Mouse (Mus musculus) MEL (cell line): Measurements from ENCODE around the gene C3. TPM values are rescaled to one million over a fixed set of nuclear protein-coding genes. Genes with fewer than 3 reads are reported as not detected.
A peak's percentile ranks its signal among the peaks of the same experiment; 100 is the strongest.

Experiments
- DNase-seq: peaks from one replicate; pipeline ENCODE4 v3.0.0; 2011; ENCODE audit warnings: low read depth, low spot score
- H3K27ac ChIP-seq: 2 replicates; pipeline ENCODE4 v1.5.1; 2012; ENCODE audit warnings: low read depth, mild to moderate bottlenecking, control low read depth, low read length, moderate library complexity; ENCODE audit not compliant: control insufficient read depth
- H3K27me3 ChIP-seq, 2 experiments: fragments of 150-350 bp in 1 of 2; sonication (generic) in 1 of 2; 2 replicates each; pipeline ENCODE4 v1.6.1; 2012; ENCODE audit warnings: low read length in 2 of 2, mild to moderate bottlenecking in 2 of 2, improper control_type of control experiment in 1 of 2, moderate library complexity in 1 of 2; ENCODE audit not compliant: insufficient read depth in 2 of 2, control insufficient read depth in 1 of 2
- H3K36me3 ChIP-seq, 2 experiments: 2 replicates each; pipeline ENCODE4 v1.6.1; 2012 to 2014; ENCODE audit warnings: low read length in 2 of 2, improper control_type of control experiment in 1 of 2, inconsistent platforms in 1 of 2, mild to moderate bottlenecking in 1 of 2; ENCODE audit not compliant: insufficient read depth in 2 of 2, control insufficient read depth in 1 of 2
- H3K4me1 ChIP-seq, 2 experiments: fragments of 150-350 bp in 1 of 2; sonication (generic) in 1 of 2; 2 replicates each; pipeline ENCODE4 v1.6.1; 2012; ENCODE audit warnings: low read length in 2 of 2, improper control_type of control experiment in 1 of 2, mild to moderate bottlenecking in 1 of 2; ENCODE audit not compliant: insufficient read depth in 2 of 2, control insufficient read depth in 1 of 2
- H3K4me3 ChIP-seq, 2 experiments: fragments of 150-350 bp in 1 of 2; sonication (generic) in 1 of 2; 2 replicates each; pipeline ENCODE4 v1.5.1; 2012; ENCODE audit warnings: low read depth in 2 of 2, low read length in 2 of 2, mild to moderate bottlenecking in 2 of 2, moderate library complexity in 2 of 2, control low read depth in 1 of 2, improper control_type of control experiment in 1 of 2; ENCODE audit not compliant: control insufficient read depth in 1 of 2, insufficient read depth in 1 of 2
- H3K79me2 ChIP-seq: 2 replicates; pipeline ENCODE4 v1.6.1; 2012; ENCODE audit warnings: mild to moderate bottlenecking, low read length, moderate library complexity; ENCODE audit not compliant: control insufficient read depth, poor library complexity, insufficient read depth
- H3K9ac ChIP-seq: 2 replicates; pipeline ENCODE4 v1.6.1; 2012; ENCODE audit warnings: low read depth, mild to moderate bottlenecking, control low read depth, low read length, moderate library complexity; ENCODE audit not compliant: control insufficient read depth, poor library complexity, severe bottlenecking
- H3K9me3 ChIP-seq: fragments of 150-350 bp; sonication (generic); replicated peaks from 2 replicates; pipeline ENCODE4 v1.6.1; 2012; ENCODE audit warnings: mild to moderate bottlenecking, low read length, improper control_type of control experiment, moderate library complexity; ENCODE audit not compliant: insufficient read depth
- BHLHE40 ChIP-seq: IDR thresholded peaks from 2 replicates; pipeline ENCODE4 v1.6.1; 2012; ENCODE audit warnings: low read depth, mild to moderate bottlenecking, inconsistent platforms, low read length, improper control_type of control experiment, borderline replicate concordance
- CTCF ChIP-seq, 3 experiments: IDR thresholded peaks in 2 of 3; conservative IDR thresholded peaks in 1 of 3; 2 replicates each; pipeline ENCODE4 v1.5.1; 2011 to 2012; ENCODE audit warnings: low read length in 3 of 3, low read depth in 2 of 3, mild to moderate bottlenecking in 2 of 3, improper control_type of control experiment in 1 of 3, inconsistent platforms in 1 of 3, mixed read lengths in 1 of 3, moderate library complexity in 1 of 3; ENCODE audit not compliant: control insufficient read depth in 1 of 3, insufficient read depth in 1 of 3, poor library complexity in 1 of 3, severe bottlenecking in 1 of 3
- ETS1 ChIP-seq: IDR thresholded peaks from 2 replicates; pipeline ENCODE4 v1.6.1; 2012; ENCODE audit warnings: low read depth, mild to moderate bottlenecking, inconsistent platforms, low read length, improper control_type of control experiment, moderate library complexity
- GATA1 ChIP-seq: IDR thresholded peaks from 2 replicates; pipeline ENCODE4 v1.6.1; 2011; ENCODE audit warnings: low read depth, low read length, improper control_type of control experiment
- HCFC1 ChIP-seq: IDR thresholded peaks from 2 replicates; pipeline ENCODE4 v1.6.1; 2012; ENCODE audit warnings: low read depth, mild to moderate bottlenecking, inconsistent platforms, low read length, improper control_type of control experiment, moderate library complexity
- JUND ChIP-seq: IDR thresholded peaks from 2 replicates; pipeline ENCODE4 v1.6.1; 2011; ENCODE audit warnings: low read depth, mild to moderate bottlenecking, improper control_type of control experiment, low read length
- MAFK ChIP-seq: IDR thresholded peaks from 2 replicates; pipeline ENCODE4 v1.6.1; 2011; ENCODE audit warnings: low read depth, mild to moderate bottlenecking, low read length, improper control_type of control experiment, borderline replicate concordance
- MAX ChIP-seq: IDR thresholded peaks from 2 replicates; pipeline ENCODE4 v1.6.1; 2011; ENCODE audit warnings: low read length, improper control_type of control experiment
- MAZ ChIP-seq: IDR thresholded peaks from 2 replicates; pipeline ENCODE4 v1.6.1; 2012; ENCODE audit warnings: low read depth, mild to moderate bottlenecking, inconsistent platforms, low read length, improper control_type of control experiment
- MXI1 ChIP-seq: IDR thresholded peaks from 2 replicates; pipeline ENCODE4 v1.6.1; 2011; ENCODE audit warnings: mild to moderate bottlenecking, low read depth, low read length, improper control_type of control experiment
- MYC ChIP-seq: IDR thresholded peaks from 2 replicates; pipeline ENCODE4 v1.6.1; 2011; ENCODE audit warnings: low read depth, mild to moderate bottlenecking, low read length, improper control_type of control experiment, moderate library complexity
- NELFE ChIP-seq: IDR thresholded peaks from 2 replicates; pipeline ENCODE4 v1.6.1; 2011; ENCODE audit warnings: low read depth, low read length, improper control_type of control experiment
- POLR2A ChIP-seq, 2 experiments: IDR thresholded peaks; 2 replicates each; pipeline ENCODE4 v1.6.1; 2011 to 2012; ENCODE audit warnings: low read length in 2 of 2, mild to moderate bottlenecking in 2 of 2, control low read depth in 1 of 2, improper control_type of control experiment in 1 of 2, low read depth in 1 of 2, moderate library complexity in 1 of 2; ENCODE audit not compliant: control insufficient read depth in 1 of 2, insufficient read depth in 1 of 2, poor library complexity in 1 of 2
- RCOR1 ChIP-seq: IDR thresholded peaks from 2 replicates; pipeline ENCODE4 v1.6.1; 2012; ENCODE audit warnings: low read depth, mild to moderate bottlenecking, inconsistent platforms, low read length, improper control_type of control experiment
- SIN3A ChIP-seq: IDR thresholded peaks from 2 replicates; pipeline ENCODE4 v1.6.1; 2012; ENCODE audit warnings: low read length, improper control_type of control experiment, inconsistent platforms
- TBP ChIP-seq: IDR thresholded peaks from 2 replicates; pipeline ENCODE4 v1.8.0; 2011; ENCODE audit warnings: low read depth, low read length, improper control_type of control experiment
- USF1 ChIP-seq: IDR thresholded peaks from 2 replicates; pipeline ENCODE4 v1.6.1; 2014; ENCODE audit warnings: low read depth, mild to moderate bottlenecking, inconsistent platforms, low read length, improper control_type of control experiment, moderate library complexity
- ZNF384 ChIP-seq: IDR thresholded peaks from 2 replicates; pipeline ENCODE4 v1.6.1; 2012; ENCODE audit warnings: low read depth, mild to moderate bottlenecking, inconsistent platforms, low read length, improper control_type of control experiment
- polyA plus RNA-seq, 2 experiments: library from polyadenylated mRNA; stranded (reverse) in 1 of 2; unstranded in 1 of 2; fragments of >175 nt in 1 of 2; fragments of >200 nt in 1 of 2; gene quantifications; 2 replicates each; pipeline versions ENCODE4 v1.2.1 to v1.2.4; 2012; ENCODE audit warnings: low replicate concordance in 2 of 2, low read depth in 1 of 2; ENCODE audit not compliant: insufficient read length in 2 of 2, insufficient read depth in 1 of 2, missing spikeins in 1 of 2
- total RNA-seq: library from RNA; depleted of rRNA; stranded (reverse); fragments of 300-350 nt; gene quantifications from 2 replicates; pipeline ENCODE4 v1.2.3, GENCODE M21; 2012

C3 gene
- total and polyA plus RNA-seq, 3 experiments: 0.35 to 3.2 TPM; not detected in 1

- Histone ChIP-seq H3K27ac (peak within 1 kb of the TSS; percentile 81), H3K4me3 (peak within 1 kb of the TSS; percentile 91 to 92), H3K9ac (peak within 1 kb of the TSS; percentile 85), H3K9me3 (no peaks in the 10 kb centered on the region), H3K36me3 (peaks cover 0 to 7% of the 10 kb centered on the region in 2 experiments; a peak in 2 of 4 replicates), H3K27me3 (no peaks in the 10 kb centered on the region), H3K4me1 (peaks cover 0 to 18% of the 10 kb centered on the region in 2 experiments; a peak in 2 of 4 replicates), H3K79me2 (peaks cover 13% of the 10 kb centered on the region)
- DNase-seq: peak; percentile 91
- TF ChIP-seq CTCF (IDR thresholded peaks at IDR 0.05 in 2 of 3, conservative IDR thresholded peaks at IDR 0.05 in 1 of 3; ENCODE audit: control insufficient read depth in 1 of 3, insufficient read depth in 1 of 3, low read depth in 2 of 3, low read length in 3 of 3, poor library complexity in 1 of 3, severe bottlenecking in 1 of 3): peak in 2 of 3 experiments; percentile 3 to 25; a peak in 3 of 6 replicates
- peak; percentile 34; the same call in 1 of the 2 replicates for TF ChIP-seq USF1
- TF ChIP-seq SIN3A: peak; percentile 73
- 0 out of 2 replicates have a peak, but pooled peaks have one; percentile 29 for TF ChIP-seq TBP
- peak; percentile 52 for TF ChIP-seq NELFE
- no peak for TF ChIP-seq RCOR1
- TF ChIP-seq ZNF384: no peak
- no peak for TF ChIP-seq JUND
- peak; percentile 57; the same call in 1 of the 2 replicates for TF ChIP-seq MXI1
- TF ChIP-seq POLR2A (IDR thresholded peaks at IDR 0.05; ENCODE audit: control insufficient read depth in 1 of 2, insufficient read depth in 1 of 2, low read depth in 1 of 2, low read length in 2 of 2, poor library complexity in 1 of 2): peak in 1 of 2 experiments; percentile 58; a peak in 2 of 4 replicates
- peak; percentile 57; the same call in 1 of the 2 replicates for TF ChIP-seq MAZ
- no peak for TF ChIP-seq ETS1
- TF ChIP-seq GATA1: no peak
- no peak for TF ChIP-seq BHLHE40
- TF ChIP-seq HCFC1: peak; percentile 75
- TF ChIP-seq MYC: peak; percentile 26; the same call in 1 of the 2 replicates
- 0 out of 2 replicates have a peak, but pooled peaks have one; percentile 13 for TF ChIP-seq MAX
- TF ChIP-seq MAFK: no peak
These were observed 21.5 kb upstream of the C3 start, which contains the start of gene Trip10 for GRCm38 (mm10) chr17:57249186-57250181. Trip10 (plus strand) TSS chr17:57249455.

- peaks cover 0 to 24% of the 10 kb centered on the region in 2 experiments; a peak in 2 of 4 replicates for H3K4me1 ChIP-seq
- no peak for DNase-seq
- TF ChIP-seq RCOR1: no peak
- TF ChIP-seq USF1: 0 out of 2 replicates have a peak, but pooled peaks have one; percentile 4
- peak overlapping the region; percentile 79 for H3K9ac ChIP-seq
- peaks cover 13% of the 10 kb centered on the region for H3K79me2 ChIP-seq
- H3K4me3 ChIP-seq: peak overlapping the region; percentile 65 to 85
- peaks cover 0 to 11% of the 10 kb centered on the region in 2 experiments; a peak in 2 of 4 replicates for H3K36me3 ChIP-seq
- H3K9me3 ChIP-seq: no peaks in the 10 kb centered on the region
- H3K27me3 ChIP-seq: no peaks in the 10 kb centered on the region
- peak overlapping the region; percentile 81 for H3K27ac ChIP-seq
These were observed 20.8 kb upstream of the C3 start for GRCm38 (mm10) chr17:57248771-57249170.
